In the genomic region with DNA sequence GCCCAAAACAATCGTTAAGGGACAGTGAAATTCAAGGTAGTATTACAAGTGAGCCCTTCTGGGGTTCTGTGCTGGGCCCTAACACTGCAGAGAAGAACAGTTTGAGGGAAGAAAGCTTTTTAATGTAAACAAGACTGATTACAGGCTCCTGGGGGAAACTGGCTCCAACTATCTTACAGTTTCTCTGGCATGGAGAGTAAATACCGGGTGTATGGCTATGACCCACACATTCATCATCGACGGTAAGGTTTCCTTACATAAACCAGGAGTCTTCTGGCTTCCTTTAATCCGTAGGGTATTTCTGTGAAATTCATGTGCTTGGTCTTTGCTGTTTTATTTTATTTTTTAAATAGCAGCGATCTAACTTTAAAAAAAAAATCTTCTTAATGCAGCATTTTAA, we compare ENCODE assay signal across 24 mouse cellular contexts. TPM values are rescaled to one million over a fixed set of nuclear protein-coding genes. Genes with fewer than 3 reads are reported as not detected.
DNase-seq lines count a peak whose midpoint lies in the region; ATAC-seq lines count a peak whose summit lies in the region.
"Had no signal": no experiment of that assay in that cellular context is flagged by ENCODE, and none has a peak within 500 bp of the region (broad histone marks: within the 10 kb centered on the region; RNA-seq: fewer than 3 reads in every experiment).

No protein-coding gene starts in this region.

- H3K27ac ChIP-seq in embryonic facial prominence, embryonic 13.5 days, result peak overlapping the region; percentile 9
- no peak overlapping the region for H3K27ac ChIP-seq in embryonic facial prominence, embryonic 10.5 days (replicated peaks)
- peak overlapping the region; percentile 76 for H3K27ac ChIP-seq in heart, embryonic 13.5 days (replicated peaks)
- H3K27ac ChIP-seq in intestine, embryonic 16.5 days (ENCODE audit: low read length), result peak overlapping the region; percentile 27; the same call in 1 of the 2 replicates
- H3K27ac ChIP-seq in intestine, embryonic 15.5 days, result no peak overlapping the region
- H3K27ac ChIP-seq in embryonic facial prominence, embryonic 14.5 days (replicated peaks; ENCODE audit: low read depth, low read length), result peak overlapping the region; percentile 53
- no peak overlapping the region for H3K27ac ChIP-seq in kidney, embryonic 16.5 days (ENCODE audit: low read length)
- H3K27ac ChIP-seq: gastrocnemius, adult 2 months; hindbrain, embryonic 10.5 days; hindbrain, embryonic 15.5 days had no signal

- WGBS in embryonic facial prominence, embryonic 13.5 days, result 58% methylated on average over 6 of the region's 6 CpGs
- WGBS in embryonic facial prominence, embryonic 10.5 days, result 81% methylated on average over 6 of the region's 6 CpGs
- WGBS in heart, embryonic 13.5 days, result 43% methylated on average over 6 of the region's 6 CpGs
- WGBS in intestine, embryonic 16.5 days, result 49% methylated on average over 6 of the region's 6 CpGs
- 47% methylated on average over 6 of the region's 6 CpGs for WGBS in intestine, embryonic 15.5 days
- WGBS in embryonic facial prominence, embryonic 14.5 days, result 52% methylated on average over 6 of the region's 6 CpGs
- 59% methylated on average over 6 of the region's 6 CpGs for WGBS in kidney, embryonic 16.5 days

- DNase-seq in embryonic facial prominence, embryonic 10.5 days (ENCODE audit: low spot score), result no peak
- no peak for DNase-seq in heart, postnatal 10 days
- peak; percentile 80 for DNase-seq in embryonic facial prominence, embryonic 14.5 days (ENCODE audit: low spot score)
- DNase-seq: adrenal gland, adult 8-10 months; adrenal gland, postnatal 36 days; B cell, adult 2 months; cerebellum, adult 2 months; cerebellum, postnatal 10 days; gastrocnemius, adult 2 months; gastrocnemius, postnatal 25 days; kidney, adult 2 months had no signal

- no peak overlapping the region for H3K9ac ChIP-seq in embryonic facial prominence, embryonic 13.5 days
- H3K9ac ChIP-seq in heart, embryonic 13.5 days, result no peak overlapping the region
- no peak overlapping the region for H3K9ac ChIP-seq in intestine, embryonic 16.5 days (ENCODE audit: low read depth, low read length)
- no peak overlapping the region for H3K9ac ChIP-seq in intestine, embryonic 15.5 days
- H3K9ac ChIP-seq in embryonic facial prominence, embryonic 14.5 days (ENCODE audit: low read depth, low read length), result no peak overlapping the region
- H3K9ac ChIP-seq in kidney, embryonic 16.5 days (replicated peaks; ENCODE audit: low read length), result no peak overlapping the region
- H3K9ac ChIP-seq: hindbrain, embryonic 15.5 days had no signal

- H3K27me3 ChIP-seq in embryonic facial prominence, embryonic 13.5 days, result no peaks in the 10 kb centered on the region
- no peaks in the 10 kb centered on the region for H3K27me3 ChIP-seq in embryonic facial prominence, embryonic 10.5 days (replicated peaks; ENCODE audit: low read depth, poor library complexity, severe bottlenecking)
- no peaks in the 10 kb centered on the region for H3K27me3 ChIP-seq in heart, embryonic 13.5 days (replicated peaks)
- no peaks in the 10 kb centered on the region for H3K27me3 ChIP-seq in intestine, embryonic 16.5 days (replicated peaks; ENCODE audit: control insufficient read depth, insufficient read depth, low read length)
- no peaks in the 10 kb centered on the region for H3K27me3 ChIP-seq in intestine, embryonic 15.5 days (replicated peaks)
- H3K27me3 ChIP-seq in embryonic facial prominence, embryonic 14.5 days (replicated peaks; ENCODE audit: control insufficient read depth, insufficient read depth, low read length), result no peaks in the 10 kb centered on the region
- no peaks in the 10 kb centered on the region for H3K27me3 ChIP-seq in kidney, embryonic 16.5 days (ENCODE audit: insufficient read depth, low read length)
- H3K27me3 ChIP-seq: hindbrain, embryonic 15.5 days had no signal

- no peaks in the 10 kb centered on the region for H3K9me3 ChIP-seq in embryonic facial prominence, embryonic 13.5 days
- no peaks in the 10 kb centered on the region for H3K9me3 ChIP-seq in embryonic facial prominence, embryonic 10.5 days
- no peaks in the 10 kb centered on the region for H3K9me3 ChIP-seq in heart, embryonic 13.5 days
- H3K9me3 ChIP-seq in intestine, embryonic 16.5 days (ENCODE audit: control insufficient read depth, low read length), result no peaks in the 10 kb centered on the region
- H3K9me3 ChIP-seq in intestine, embryonic 15.5 days, result no peaks in the 10 kb centered on the region
- H3K9me3 ChIP-seq in embryonic facial prominence, embryonic 14.5 days (ENCODE audit: control insufficient read depth, low read length), result no peaks in the 10 kb centered on the region
- no peaks in the 10 kb centered on the region for H3K9me3 ChIP-seq in kidney, embryonic 16.5 days (ENCODE audit: low read length)
- H3K9me3 ChIP-seq: G1E; hindbrain, embryonic 10.5 days; hindbrain, embryonic 15.5 days had no signal

- peaks cover 33% of the 10 kb centered on the region for H3K4me1 ChIP-seq in embryonic facial prominence, embryonic 13.5 days
- peaks cover 15% of the 10 kb centered on the region; the same call in 1 of the 2 replicates for H3K4me1 ChIP-seq in embryonic facial prominence, embryonic 10.5 days
- H3K4me1 ChIP-seq in heart, embryonic 13.5 days, result peaks cover 61% of the 10 kb centered on the region
- peaks cover 18% of the 10 kb centered on the region; the same call in 1 of the 2 replicates for H3K4me1 ChIP-seq in intestine, embryonic 16.5 days (ENCODE audit: control insufficient read depth, insufficient read depth, low read length)
- peaks cover 9% of the 10 kb centered on the region; the same call in 1 of the 2 replicates for H3K4me1 ChIP-seq in intestine, embryonic 15.5 days (replicated peaks)
- peaks cover 4% of the 10 kb centered on the region; the same call in 1 of the 2 replicates for H3K4me1 ChIP-seq in embryonic facial prominence, embryonic 14.5 days (ENCODE audit: control insufficient read depth, insufficient read depth, low read length)
- H3K4me1 ChIP-seq in kidney, embryonic 16.5 days (ENCODE audit: insufficient read depth, low read length), result peaks cover 14% of the 10 kb centered on the region
- H3K4me1 ChIP-seq: hindbrain, embryonic 15.5 days had no signal

- peaks cover 8% of the 10 kb centered on the region for H3K36me3 ChIP-seq in embryonic facial prominence, embryonic 13.5 days
- peaks cover 8% of the 10 kb centered on the region; the same call in 1 of the 2 replicates for H3K36me3 ChIP-seq in embryonic facial prominence, embryonic 10.5 days (replicated peaks)
- peaks cover 29% of the 10 kb centered on the region for H3K36me3 ChIP-seq in heart, embryonic 13.5 days
- H3K36me3 ChIP-seq in intestine, embryonic 16.5 days (ENCODE audit: control insufficient read depth, insufficient read depth, low read length), result no peaks in the 10 kb centered on the region
- H3K36me3 ChIP-seq in intestine, embryonic 15.5 days, result no peaks in the 10 kb centered on the region
- no peaks in the 10 kb centered on the region; the same call in 1 of the 2 replicates for H3K36me3 ChIP-seq in embryonic facial prominence, embryonic 14.5 days (ENCODE audit: control insufficient read depth, insufficient read depth, low read length)
- 0 out of 2 replicates have a peak, but pooled peaks cover 6% of the 10 kb centered on the region for H3K36me3 ChIP-seq in kidney, embryonic 16.5 days (ENCODE audit: insufficient read depth, low read length)
- H3K36me3 ChIP-seq: G1E; hindbrain, embryonic 15.5 days had no signal

- H3K4me2 ChIP-seq in embryonic facial prominence, embryonic 13.5 days, result no peak overlapping the region
- no peak overlapping the region for H3K4me2 ChIP-seq in heart, embryonic 13.5 days
- H3K4me2 ChIP-seq in intestine, embryonic 16.5 days (ENCODE audit: low read depth, low read length), result no peak overlapping the region
- H3K4me2 ChIP-seq in intestine, embryonic 15.5 days (replicated peaks), result no peak overlapping the region
- H3K4me2 ChIP-seq in embryonic facial prominence, embryonic 14.5 days (ENCODE audit: low read depth, low read length), result no peak overlapping the region
- H3K4me2 ChIP-seq in kidney, embryonic 16.5 days (replicated peaks; ENCODE audit: low read depth, low read length), result no peak overlapping the region
- H3K4me2 ChIP-seq: hindbrain, embryonic 15.5 days had no signal

- no peak for ATAC-seq in embryonic facial prominence, embryonic 13.5 days (ENCODE audit: insufficient number of reproducible peaks, insufficient read depth, low FRiP score, low TSS enrichment, low read depth)
- no peak for ATAC-seq in heart, embryonic 13.5 days (ENCODE audit: extremely low read depth, insufficient number of reproducible peaks, low FRiP score, low TSS enrichment)
- ATAC-seq in intestine, embryonic 16.5 days, result no peak
- no peak for ATAC-seq in intestine, embryonic 15.5 days
- peak; percentile 62; the same call in 1 of the 2 replicates for ATAC-seq in embryonic facial prominence, embryonic 14.5 days (ENCODE audit: low read depth)
- no peak for ATAC-seq in kidney, embryonic 16.5 days (ENCODE audit: low FRiP score, low TSS enrichment)
- ATAC-seq: CD4-positive, CD25-positive, alpha-beta regulatory T cell, adult 4 months; forebrain, embryonic 14.5 days had no signal

- H3K4me3 ChIP-seq in embryonic facial prominence, embryonic 13.5 days, result no peak overlapping the region
- no peak overlapping the region for H3K4me3 ChIP-seq in embryonic facial prominence, embryonic 10.5 days
- no peak overlapping the region for H3K4me3 ChIP-seq in heart, embryonic 13.5 days
- H3K4me3 ChIP-seq in intestine, embryonic 16.5 days (ENCODE audit: low read length), result no peak overlapping the region
- H3K4me3 ChIP-seq in intestine, embryonic 15.5 days (replicated peaks), result no peak overlapping the region
- no peak overlapping the region for H3K4me3 ChIP-seq in embryonic facial prominence, embryonic 14.5 days (ENCODE audit: low read depth, low read length)
- no peak overlapping the region for H3K4me3 ChIP-seq in kidney, embryonic 16.5 days (ENCODE audit: low read length)
- H3K4me3 ChIP-seq: gastrocnemius, adult 2 months; hindbrain, embryonic 10.5 days; hindbrain, embryonic 15.5 days had no signal

- intact Hi-C loops in heart, postnatal 10 days (cut with DNase I), result no loop called here

RNA-seq across cellular contexts. Expression of a gene that starts 19.9 kb away (rescaled TPM):
- 68.9 and 69.1 TPM in 2 replicates for polyA plus RNA-seq in embryonic facial prominence, embryonic 13.5 days (2015; fragmentation: Nextera tagmentation; extraction: Ambion mirVana)
- 70.9 and 72.0 TPM in 2 replicates for polyA plus RNA-seq in embryonic facial prominence, embryonic 10.5 days (2016; fragmentation: Nextera tagmentation; extraction: Ambion mirVana)
- polyA plus RNA-seq in heart, embryonic 13.5 days (2015; fragmentation: Nextera tagmentation; extraction: Ambion mirVana), result 47.9 and 52.1 TPM in 2 replicates
- total RNA-seq in heart, postnatal 10 days (2021), result 10 to 100 TPM; 24.9 to 28.2 TPM
- polyA plus RNA-seq in intestine, embryonic 16.5 days (2015; fragmentation: Nextera tagmentation; extraction: Ambion mirVana), result 69.2 and 74.4 TPM in 2 replicates
- 74.6 and 82.0 TPM in 2 replicates for polyA plus RNA-seq in intestine, embryonic 15.5 days (2015; fragmentation: Nextera tagmentation; extraction: Ambion mirVana)
- polyA plus RNA-seq in embryonic facial prominence, embryonic 14.5 days (2014; fragmentation: Nextera tagmentation; extraction: Ambion mirVana), result 72.2 and 77.3 TPM in 2 replicates
- 56.9 and 63.2 TPM in 2 replicates for polyA plus RNA-seq in kidney, embryonic 16.5 days (2015; fragmentation: Nextera tagmentation; extraction: Ambion mirVana)

RNA-seq across cellular contexts. Expression of a gene that starts 35.0 kb away (rescaled TPM):
- polyA plus RNA-seq in embryonic facial prominence, embryonic 13.5 days (2015; fragmentation: Nextera tagmentation; extraction: Ambion mirVana), result not detected in 2 replicates
- polyA plus RNA-seq in embryonic facial prominence, embryonic 10.5 days (2016; fragmentation: Nextera tagmentation; extraction: Ambion mirVana), result not detected in 2 replicates
- not detected in 2 replicates for polyA plus RNA-seq in heart, embryonic 13.5 days (2015; fragmentation: Nextera tagmentation; extraction: Ambion mirVana)
- total RNA-seq in heart, postnatal 10 days (2021), result not detected
- polyA plus RNA-seq in intestine, embryonic 16.5 days (2015; fragmentation: Nextera tagmentation; extraction: Ambion mirVana), result not detected in 2 replicates
- not detected in 2 replicates for polyA plus RNA-seq in intestine, embryonic 15.5 days (2015; fragmentation: Nextera tagmentation; extraction: Ambion mirVana)
- polyA plus RNA-seq in embryonic facial prominence, embryonic 14.5 days (2014; fragmentation: Nextera tagmentation; extraction: Ambion mirVana), result not detected in 2 replicates
- not detected in 2 replicates for polyA plus RNA-seq in kidney, embryonic 16.5 days (2015; fragmentation: Nextera tagmentation; extraction: Ambion mirVana)
- total RNA-seq: adrenal gland, adult 8-10 months; adrenal gland, postnatal 36 days; G1E; gastrocnemius, adult 2 months; gastrocnemius, postnatal 25 days; granulocyte monocyte progenitor cell, adult 5-6 weeks had no signal
- polyA plus RNA-seq: CD4-positive, CD25-positive, alpha-beta regulatory T cell, adult 4 months; cerebellum, adult 2 months; embryonic facial prominence, embryonic 11.5 days; forebrain, embryonic 14.5 days; G1E; heart, postnatal 0 days; hindbrain, embryonic 10.5 days; hindbrain, embryonic 15.5 days; kidney, adult 2 months had no signal

Comparison
In these comparisons a context has a peak if more than half of its experiments do, and no peak if none do; other contexts are left out.
1. H3K27ac ChIP-seq: peak in embryonic facial prominence, embryonic 13.5 days (single experiment), heart, embryonic 13.5 days (single experiment), intestine, embryonic 16.5 days (single experiment) and embryonic facial prominence, embryonic 14.5 days (single experiment); none in embryonic facial prominence, embryonic 10.5 days (single experiment), intestine, embryonic 15.5 days (single experiment) and kidney, embryonic 16.5 days (single experiment).